In the genomic region with DNA sequence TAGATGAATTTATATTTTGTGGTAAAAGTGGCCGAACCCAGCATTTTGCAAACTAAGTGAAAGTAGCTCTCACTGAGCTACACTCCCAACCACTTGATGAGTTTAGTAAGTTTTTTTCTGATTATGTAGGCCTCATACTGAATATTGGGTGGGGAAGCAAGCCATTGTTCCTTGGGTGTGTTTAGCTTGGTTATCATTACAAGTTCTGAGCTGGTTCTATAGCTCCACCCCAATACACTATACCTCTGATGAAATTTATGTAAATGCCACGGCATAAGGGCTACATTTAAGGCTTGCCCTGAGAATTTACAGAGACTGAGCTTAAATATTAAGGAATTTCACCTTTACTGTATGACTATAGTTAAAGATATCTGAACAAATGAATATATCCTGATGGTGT, we compare ENCODE assay signal across 8 mouse cellular contexts. TPM values are rescaled to one million over a fixed set of nuclear protein-coding genes. Genes with fewer than 3 reads are reported as not detected.
DNase-seq lines count a peak whose midpoint lies in the region; ATAC-seq and TF ChIP-seq lines count a peak whose summit lies in the region.

No protein-coding gene starts in this region.

- TF ChIP-seq POLR2A in embryonic fibroblast, embryonic 13.5 days (IDR thresholded peaks at IDR 0.05; ENCODE audit: low read depth, low read length), result no peak

- no peak for DNase-seq in lung, embryonic 14.5 days
- no peak for DNase-seq in lung, postnatal 36 days
- DNase-seq in right cerebral cortex, postnatal 14 days, result no peak
- DNase-seq in embryo, embryonic 11 days, result no peak
- DNase-seq in left cerebral cortex, adult 11 months (ENCODE audit: low spot score), result no peak

- no peaks in the 10 kb centered on the region for H3K27me3 ChIP-seq in lung, embryonic 14.5 days (ENCODE audit: insufficient read depth, low read length)
- no peaks in the 10 kb centered on the region for H3K27me3 ChIP-seq in limb, embryonic 12.5 days
- no peaks in the 10 kb centered on the region; the same call in 1 of the 2 replicates for H3K27me3 ChIP-seq in neural tube, embryonic 14.5 days (ENCODE audit: control insufficient read depth, insufficient read depth, low read length)

- peaks cover 30% of the 10 kb centered on the region for H3K36me3 ChIP-seq in lung, embryonic 14.5 days (ENCODE audit: insufficient read depth)
- H3K36me3 ChIP-seq in limb, embryonic 12.5 days, result peaks cover 27% of the 10 kb centered on the region
- peaks cover 18% of the 10 kb centered on the region for H3K36me3 ChIP-seq in neural tube, embryonic 14.5 days (ENCODE audit: control insufficient read depth, insufficient read depth, low read length)

- H3K27ac ChIP-seq in lung, embryonic 14.5 days (ENCODE audit: low read depth), result no peak overlapping the region
- no peak overlapping the region for H3K27ac ChIP-seq in embryonic fibroblast, embryonic 13.5 days (ENCODE audit: insufficient read depth, low read length)
- H3K27ac ChIP-seq in limb, embryonic 12.5 days, result no peak overlapping the region
- no peak overlapping the region for H3K27ac ChIP-seq in neural tube, embryonic 14.5 days (ENCODE audit: low read depth, low read length)

- peak overlapping the region; percentile 65 for H3K4me2 ChIP-seq in lung, embryonic 14.5 days
- peak overlapping the region; percentile 76 for H3K4me2 ChIP-seq in limb, embryonic 12.5 days
- peak overlapping the region; percentile 90 for H3K4me2 ChIP-seq in neural tube, embryonic 14.5 days (ENCODE audit: low read depth, low read length)

- peak overlapping the region; percentile 19 for H3K9ac ChIP-seq in lung, embryonic 14.5 days
- no peak overlapping the region; the same call in 1 of the 2 replicates for H3K9ac ChIP-seq in limb, embryonic 12.5 days (replicated peaks)
- no peak overlapping the region for H3K9ac ChIP-seq in neural tube, embryonic 14.5 days (replicated peaks; ENCODE audit: low read depth, low read length)

- 13% methylated on average over 2 of the region's 2 CpGs for WGBS in lung, embryonic 14.5 days
- WGBS in limb, embryonic 12.5 days, result 54% methylated on average over 2 of the region's 2 CpGs
- WGBS in neural tube, embryonic 14.5 days, result 62% methylated on average over 2 of the region's 2 CpGs

- H3K4me1 ChIP-seq in lung, embryonic 14.5 days (ENCODE audit: insufficient read depth), result no peaks in the 10 kb centered on the region
- H3K4me1 ChIP-seq in embryonic fibroblast, embryonic 13.5 days (ENCODE audit: control insufficient read depth, insufficient read depth, low read length), result no peaks in the 10 kb centered on the region
- peaks cover 8% of the 10 kb centered on the region; the same call in 1 of the 2 replicates for H3K4me1 ChIP-seq in limb, embryonic 12.5 days (replicated peaks)
- peaks cover 13% of the 10 kb centered on the region for H3K4me1 ChIP-seq in neural tube, embryonic 14.5 days (ENCODE audit: control insufficient read depth, insufficient read depth, low read length)

- TF ChIP-seq CTCF in lung, embryonic 14.5 days (IDR thresholded peaks at IDR 0.05; ENCODE audit: low read depth), result no peak
- TF ChIP-seq CTCF in embryonic fibroblast, embryonic 13.5 days (IDR thresholded peaks at IDR 0.05; ENCODE audit: borderline replicate concordance, insufficient read depth, low read length), result no peak

- ATAC-seq in lung, embryonic 14.5 days (ENCODE audit: insufficient read depth), result no peak
- ATAC-seq in limb, embryonic 12.5 days (ENCODE audit: insufficient number of reproducible peaks, insufficient read depth, low FRiP score, low TSS enrichment, low read depth), result no peak
- no peak for ATAC-seq in neural tube, embryonic 14.5 days (ENCODE audit: low read depth)

- H3K4me3 ChIP-seq in lung, embryonic 14.5 days (ENCODE audit: low read depth, low read length), result peak overlapping the region; percentile 99
- peak overlapping the region; percentile 52 for H3K4me3 ChIP-seq in embryonic fibroblast, embryonic 13.5 days (ENCODE audit: insufficient read depth, low read length)
- peak overlapping the region; percentile 100 for H3K4me3 ChIP-seq in limb, embryonic 12.5 days (replicated peaks)
- H3K4me3 ChIP-seq in neural tube, embryonic 14.5 days (ENCODE audit: low read depth, low read length), result peak overlapping the region; percentile 11; the same call in 1 of the 2 replicates

- H3K9me3 ChIP-seq in lung, embryonic 14.5 days (ENCODE audit: low read depth, low read length), result no peaks in the 10 kb centered on the region
- H3K9me3 ChIP-seq in limb, embryonic 12.5 days, result no peaks in the 10 kb centered on the region
- no peaks in the 10 kb centered on the region for H3K9me3 ChIP-seq in neural tube, embryonic 14.5 days (ENCODE audit: control insufficient read depth, low read length)

RNA-seq across cellular contexts. Expression of a gene that starts 31.5 kb away (rescaled TPM):
- 503 and 516 TPM in 2 replicates for polyA plus RNA-seq in lung, embryonic 14.5 days (2014; fragmentation: Nextera tagmentation; extraction: Ambion mirVana)
- 657 and 685 TPM in 2 replicates for polyA plus RNA-seq in embryonic fibroblast, embryonic 13.5 days (2011; ENCODE audit: insufficient read length, low read depth, missing spikeins)
- 498 and 501 TPM in 2 replicates for polyA plus RNA-seq in limb, embryonic 12.5 days (2016; fragmentation: Nextera tagmentation; extraction: Ambion mirVana)
- 305 and 382 TPM in 2 replicates for polyA plus RNA-seq in neural tube, embryonic 14.5 days (2014; fragmentation: Nextera tagmentation; extraction: Ambion mirVana)

Comparison
In these comparisons a context has a peak if more than half of its experiments do, and no peak if none do; other contexts are left out.
1. H3K4me3 ChIP-seq: peak in every context shown above with its lines; median percentile 100 in limb, embryonic 12.5 days; 99 in lung, embryonic 14.5 days; 52 in embryonic fibroblast, embryonic 13.5 days; 11 in neural tube, embryonic 14.5 days.